Mouse (Mus musculus): ENCODE data around the gene Itgbl1. TPM values are rescaled to one million over a fixed set of nuclear protein-coding genes. Genes with fewer than 3 reads are reported as not detected.

Gene Itgbl1
- polyA plus RNA-seq, 1 experiment from 2014 or later = 0.02 TPM

- H3K27me3 ChIP-seq = no peaks in the 10 kb centered on the region
- no peaks in the 10 kb centered on the region for H3K4me1 ChIP-seq (replicated peaks)
- ATAC-seq (ENCODE audit: insufficient read depth) = no peak
- WGBS (ENCODE audit: insufficient replicate concordance) = 41% methylated on average over 1 of the region's 1 CpGs
- H3K4me2 ChIP-seq = no peak overlapping the region
- H3K27ac ChIP-seq (replicated peaks) = no peak overlapping the region
- no peak overlapping the region for H3K4me3 ChIP-seq (replicated peaks)
- no peaks in the 10 kb centered on the region for H3K36me3 ChIP-seq (replicated peaks)
- H3K9ac ChIP-seq = no peak overlapping the region
- no peaks in the 10 kb centered on the region for H3K9me3 ChIP-seq (replicated peaks)
These were observed 91.2 kb downstream of the Itgbl1 start for GRCm38 (mm10) chr14:123751017-123751416.

DNA sequence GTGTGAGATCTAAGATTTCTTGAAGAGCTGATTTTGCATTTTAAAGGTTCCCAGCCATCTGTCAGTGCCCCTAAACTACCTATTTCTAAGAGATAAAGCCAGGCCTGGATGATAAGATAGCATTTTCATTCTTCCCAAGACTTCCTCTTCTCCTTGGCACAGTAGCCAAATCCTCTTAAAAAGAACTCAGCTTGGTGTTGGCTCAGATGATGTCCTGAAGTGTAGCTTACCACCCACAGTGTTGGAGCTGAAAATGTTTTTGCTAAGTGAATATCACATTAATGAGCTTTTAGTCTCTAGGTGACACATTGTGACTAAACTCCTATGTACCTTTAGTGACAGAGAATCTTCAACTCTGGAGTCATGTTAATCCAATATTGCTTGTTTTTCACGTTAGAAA, 99.8 kb downstream of the Itgbl1 start:
- Histone ChIP-seq H3K4me3 (replicated peaks) (no peak overlapping the region), H3K36me3 (replicated peaks) (no peaks in the 10 kb centered on the region), H3K4me1 (replicated peaks) (no peaks in the 10 kb centered on the region), H3K4me2 (no peak overlapping the region), H3K27me3 (no peaks in the 10 kb centered on the region), H3K9ac (no peak overlapping the region), H3K27ac (replicated peaks) (no peak overlapping the region), H3K9me3 (replicated peaks) (no peaks in the 10 kb centered on the region)
- WGBS (ENCODE audit: insufficient replicate concordance) = 26% methylated on average over 1 of the region's 1 CpGs
- no peak for ATAC-seq (ENCODE audit: insufficient read depth)

DNA sequence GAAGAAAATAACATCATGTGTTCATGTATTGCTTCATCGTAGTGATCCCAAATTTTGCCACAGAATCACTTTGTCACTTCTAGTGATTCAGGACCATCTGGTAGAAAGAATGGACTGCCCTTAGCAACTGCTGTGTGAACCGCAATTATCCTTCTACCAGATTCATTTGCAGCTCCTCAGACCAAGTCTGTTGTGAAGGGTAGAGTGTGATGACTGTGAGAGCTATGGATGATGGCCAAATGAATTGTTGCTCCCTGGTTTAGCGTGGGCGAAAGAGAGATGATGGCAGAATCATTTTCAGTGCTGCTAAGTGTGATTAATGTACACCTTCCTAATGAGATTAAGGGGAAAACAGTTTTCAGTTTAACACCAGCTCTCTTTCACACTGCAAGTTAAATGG, 100.3 kb downstream of the Itgbl1 start:
- Histone ChIP-seq H3K4me2 (no peak overlapping the region), H3K27ac (replicated peaks) (no peak overlapping the region), H3K36me3 (replicated peaks) (no peaks in the 10 kb centered on the region), H3K9ac (no peak overlapping the region), H3K4me3 (replicated peaks) (no peak overlapping the region), H3K4me1 (replicated peaks) (no peaks in the 10 kb centered on the region), H3K9me3 (replicated peaks) (no peaks in the 10 kb centered on the region), H3K27me3 (no peaks in the 10 kb centered on the region)
- no peak for ATAC-seq (ENCODE audit: insufficient read depth)
- 55% methylated on average over 4 of the region's 4 CpGs for WGBS (ENCODE audit: insufficient replicate concordance)

DNA sequence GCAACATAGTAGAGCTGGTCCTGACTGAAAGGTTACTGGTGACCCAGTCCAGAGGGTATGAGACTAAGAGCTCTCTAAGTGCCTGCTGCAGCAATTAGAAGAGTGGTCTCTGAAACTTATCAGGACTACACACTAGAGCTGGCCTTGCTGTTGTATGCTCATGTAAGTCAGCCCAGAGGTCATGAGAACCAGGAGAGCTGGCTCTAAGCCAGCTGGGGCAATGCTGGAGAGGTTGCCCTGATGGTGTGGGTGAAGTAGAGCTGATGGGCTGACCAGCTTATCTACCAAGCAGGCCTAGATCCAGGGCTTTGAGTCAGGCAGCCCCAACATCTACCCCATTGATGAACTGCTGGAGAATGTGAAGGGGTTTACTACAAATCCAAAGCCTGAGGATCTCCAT, 142.0 kb downstream of the Itgbl1 start:
- Histone ChIP-seq H3K9ac (no peak overlapping the region), H3K9me3 (replicated peaks) (no peaks in the 10 kb centered on the region), H3K27me3 (no peaks in the 10 kb centered on the region), H3K4me2 (no peak overlapping the region), H3K4me1 (replicated peaks) (no peaks in the 10 kb centered on the region), H3K27ac (replicated peaks) (no peak overlapping the region), H3K36me3 (replicated peaks) (no peaks in the 10 kb centered on the region), H3K4me3 (replicated peaks) (no peak overlapping the region)
- ATAC-seq (ENCODE audit: insufficient read depth) = no peak

DNA sequence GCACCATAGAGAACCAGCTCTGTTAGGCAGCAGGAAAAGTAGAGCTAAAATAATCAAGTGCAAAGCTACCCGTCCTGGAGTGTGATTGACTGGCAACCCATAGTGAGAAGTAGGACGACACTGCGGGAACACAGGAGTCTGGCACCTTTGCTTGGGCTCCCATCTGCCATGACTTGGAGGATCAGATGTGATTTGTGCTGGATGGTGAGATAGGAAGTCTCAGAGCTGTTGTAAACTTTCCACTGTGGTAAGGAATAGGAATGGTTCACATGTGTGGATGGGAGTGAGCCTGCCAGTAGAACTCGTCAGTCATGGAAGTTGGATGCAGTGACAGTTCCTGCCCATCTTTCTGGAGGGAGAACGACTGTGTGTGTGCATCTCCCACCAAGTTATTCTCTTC, 177.9 kb downstream of the Itgbl1 start:
- H3K4me2 ChIP-seq = no peak overlapping the region
- H3K4me1 ChIP-seq (replicated peaks) = no peaks in the 10 kb centered on the region
- ATAC-seq (ENCODE audit: insufficient read depth) = no peak
- no peak overlapping the region for H3K4me3 ChIP-seq (replicated peaks)
- H3K27me3 ChIP-seq = no peaks in the 10 kb centered on the region
- H3K9me3 ChIP-seq (replicated peaks) = no peaks in the 10 kb centered on the region
- whole genome bisulfite sequencing (ENCODE audit: insufficient replicate concordance) = 50% methylated on average over 5 of the region's 5 CpGs
- H3K27ac ChIP-seq (replicated peaks) = no peak overlapping the region
- no peaks in the 10 kb centered on the region for H3K36me3 ChIP-seq (replicated peaks)
- no peak overlapping the region for H3K9ac ChIP-seq

- H3K36me3 ChIP-seq (replicated peaks) = no peaks in the 10 kb centered on the region
- WGBS (ENCODE audit: insufficient replicate concordance) = 59% methylated on average over 8 of the region's 8 CpGs
- H3K4me1 ChIP-seq (replicated peaks) = no peaks in the 10 kb centered on the region
- no peaks in the 10 kb centered on the region for H3K27me3 ChIP-seq
- ATAC-seq (ENCODE audit: insufficient read depth) = no peak
- H3K4me3 ChIP-seq (replicated peaks) = no peak overlapping the region
- no peak overlapping the region for H3K4me2 ChIP-seq
- no peak overlapping the region for H3K27ac ChIP-seq (replicated peaks)
- H3K9ac ChIP-seq = no peak overlapping the region
- no peaks in the 10 kb centered on the region for H3K9me3 ChIP-seq (replicated peaks)
These were observed 184.1 kb downstream of the Itgbl1 start for GRCm38 (mm10) chr14:123843675-123844425.

DNA sequence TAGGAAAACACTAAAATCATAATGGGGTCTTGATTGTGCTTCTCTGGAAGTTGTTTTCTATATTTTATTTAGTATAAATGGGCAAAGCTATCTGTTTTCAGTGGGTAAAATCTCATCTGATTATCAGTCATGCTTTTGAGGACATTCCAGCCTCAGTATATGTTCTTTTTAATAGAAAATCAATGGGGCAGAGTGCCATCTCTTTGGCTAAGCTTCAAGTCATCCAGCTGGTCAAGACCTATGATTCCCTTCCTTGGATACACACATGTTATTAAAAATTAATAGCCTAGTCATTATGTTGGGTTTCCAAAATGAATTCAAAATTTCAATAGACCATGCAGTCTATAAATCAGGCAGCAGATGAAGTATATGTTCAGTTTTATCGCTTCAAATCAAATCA, 204.8 kb downstream of the Itgbl1 start:
- no peaks in the 10 kb centered on the region for H3K36me3 ChIP-seq (replicated peaks)
- H3K4me1 ChIP-seq (replicated peaks) = no peaks in the 10 kb centered on the region
- H3K27me3 ChIP-seq = no peaks in the 10 kb centered on the region
- H3K4me3 ChIP-seq (replicated peaks) = no peak overlapping the region
- no peaks in the 10 kb centered on the region for H3K9me3 ChIP-seq (replicated peaks)
- no peak overlapping the region for H3K4me2 ChIP-seq
- H3K9ac ChIP-seq = no peak overlapping the region
- H3K27ac ChIP-seq (replicated peaks) = no peak overlapping the region
- 50% methylated on average over 1 of the region's 1 CpGs for WGBS (ENCODE audit: insufficient replicate concordance)
- no peak for ATAC-seq (ENCODE audit: insufficient read depth)

DNA sequence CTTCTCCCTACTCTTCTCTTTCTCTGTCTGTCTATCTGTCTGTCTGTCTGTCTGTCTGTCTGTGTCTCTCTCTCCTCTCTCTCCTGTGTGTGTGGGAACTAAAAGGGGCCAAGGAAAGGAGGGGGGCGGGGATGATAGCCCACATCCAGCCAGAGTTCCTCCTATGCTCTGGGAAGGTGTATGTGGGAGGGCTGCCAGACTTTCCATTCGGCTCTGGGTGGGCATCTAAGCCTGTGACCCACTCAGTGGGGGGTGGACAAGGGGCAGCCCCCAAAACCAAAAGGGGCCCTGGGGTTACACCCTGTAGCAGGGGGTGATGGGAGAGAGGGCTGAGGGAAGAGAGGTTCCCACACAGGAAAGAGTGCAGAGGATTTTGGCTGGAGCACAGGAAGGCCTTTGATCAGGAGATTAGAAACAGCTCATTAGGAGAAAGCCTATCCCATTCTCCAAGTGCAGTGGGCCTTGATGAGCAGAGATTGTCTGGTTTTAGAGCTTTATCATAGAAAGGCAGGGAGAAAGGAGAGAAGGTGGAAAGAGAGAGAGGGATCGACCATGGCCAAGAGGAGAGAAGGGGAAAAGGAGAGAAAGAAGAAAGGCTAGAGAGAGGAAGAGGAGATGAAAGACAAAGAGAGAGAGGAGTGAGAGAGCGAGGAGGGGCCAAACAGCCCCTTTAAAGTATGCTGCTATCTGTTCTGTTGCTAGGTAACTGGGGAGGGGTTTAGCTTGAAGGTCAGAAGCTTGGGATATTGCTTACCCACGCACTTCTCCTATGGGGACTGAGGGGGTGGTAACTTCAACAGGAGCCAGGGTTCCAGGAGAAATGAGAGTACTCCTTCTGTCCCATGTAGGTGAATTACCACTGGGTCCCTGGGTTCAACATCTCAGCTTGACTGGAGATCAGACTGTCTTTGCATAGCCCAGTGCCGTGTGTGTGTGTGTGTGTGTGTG, 206.3 kb downstream of the Itgbl1 start:
- H3K4me3 ChIP-seq (replicated peaks) = no peak overlapping the region
- no peak overlapping the region for H3K4me2 ChIP-seq
- ATAC-seq (ENCODE audit: insufficient read depth) = no peak
- no peaks in the 10 kb centered on the region for H3K4me1 ChIP-seq (replicated peaks)
- H3K9ac ChIP-seq = no peak overlapping the region
- 26% methylated on average over 6 of the region's 6 CpGs for WGBS (ENCODE audit: insufficient replicate concordance)
- H3K27ac ChIP-seq (replicated peaks) = no peak overlapping the region
- H3K36me3 ChIP-seq (replicated peaks) = no peaks in the 10 kb centered on the region
- H3K9me3 ChIP-seq (replicated peaks) = no peaks in the 10 kb centered on the region
- H3K27me3 ChIP-seq = no peaks in the 10 kb centered on the region

GRCm38 (mm10) chr14:123927903-123928302, 268.1 kb downstream of the Itgbl1 start:
- Histone ChIP-seq H3K27ac (replicated peaks) (no peak overlapping the region), H3K27me3 (no peaks in the 10 kb centered on the region), H3K9me3 (replicated peaks) (no peaks in the 10 kb centered on the region), H3K4me3 (replicated peaks) (no peak overlapping the region), H3K4me2 (no peak overlapping the region), H3K36me3 (replicated peaks) (no peaks in the 10 kb centered on the region), H3K9ac (no peak overlapping the region), H3K4me1 (replicated peaks) (no peaks in the 10 kb centered on the region)
- 62% methylated on average over 1 of the region's 1 CpGs for WGBS (ENCODE audit: insufficient replicate concordance)
- ATAC-seq (ENCODE audit: insufficient read depth) = no peak

- Histone ChIP-seq H3K9ac (no peak overlapping the region), H3K4me1 (replicated peaks) (no peaks in the 10 kb centered on the region), H3K27ac (replicated peaks) (no peak overlapping the region), H3K27me3 (no peaks in the 10 kb centered on the region), H3K36me3 (replicated peaks) (no peaks in the 10 kb centered on the region), H3K4me2 (no peak overlapping the region), H3K9me3 (replicated peaks) (no peaks in the 10 kb centered on the region), H3K4me3 (replicated peaks) (no peak overlapping the region)
- 49% methylated on average over 2 of the region's 2 CpGs for WGBS (ENCODE audit: insufficient replicate concordance)
- ATAC-seq (ENCODE audit: insufficient read depth) = no peak
These were observed 306.8 kb downstream of the Itgbl1 start for GRCm38 (mm10) chr14:123966531-123966930.

GRCm38 (mm10) chr14:123967996-123968395, 308.2 kb downstream of the Itgbl1 start:
- Histone ChIP-seq H3K4me2 (no peak overlapping the region), H3K4me3 (replicated peaks) (no peak overlapping the region), H3K36me3 (replicated peaks) (no peaks in the 10 kb centered on the region), H3K9ac (no peak overlapping the region), H3K27ac (replicated peaks) (no peak overlapping the region), H3K9me3 (replicated peaks) (no peaks in the 10 kb centered on the region), H3K4me1 (replicated peaks) (no peaks in the 10 kb centered on the region), H3K27me3 (no peaks in the 10 kb centered on the region)
- ATAC-seq (ENCODE audit: insufficient read depth) = no peak
- WGBS (ENCODE audit: insufficient replicate concordance) = 74% methylated on average over 6 of the region's 6 CpGs

Data from liver, embryonic 15.5 days (tissue).